Mouse (Mus musculus): ENCODE results near the gene Rps26. TPM values are rescaled to one million over a fixed set of nuclear protein-coding genes. Genes with fewer than 3 reads are reported as not detected.

Rps26 gene
- polyA plus RNA-seq, 1 experiment, result 1,368 TPM

DNA sequence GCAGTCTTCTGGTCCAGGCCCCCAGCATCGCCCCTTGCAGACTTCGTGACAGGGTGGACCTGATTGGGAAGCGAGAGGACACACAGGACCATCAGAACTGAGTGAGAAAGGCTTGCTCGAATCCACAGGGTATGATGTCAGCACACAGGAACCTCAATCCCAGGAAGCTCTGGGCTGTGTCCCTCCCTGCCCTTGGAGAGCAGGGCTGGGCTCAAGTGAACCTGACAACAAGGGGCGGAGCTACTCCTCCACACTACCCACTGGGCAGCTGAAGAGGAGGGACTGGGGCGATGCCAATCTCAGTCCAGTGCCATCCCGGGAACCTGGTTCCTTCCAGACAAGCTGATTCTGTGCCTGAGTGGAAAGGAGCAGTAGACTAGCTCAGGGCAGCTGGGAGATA lies 42.9 kb downstream of the Rps26 start:
- WGBS, result 17% methylated on average over 7 of the region's 7 CpGs
- peak; percentile 87 for DNase-seq (ENCODE audit: low read depth, low spot score)

DNA sequence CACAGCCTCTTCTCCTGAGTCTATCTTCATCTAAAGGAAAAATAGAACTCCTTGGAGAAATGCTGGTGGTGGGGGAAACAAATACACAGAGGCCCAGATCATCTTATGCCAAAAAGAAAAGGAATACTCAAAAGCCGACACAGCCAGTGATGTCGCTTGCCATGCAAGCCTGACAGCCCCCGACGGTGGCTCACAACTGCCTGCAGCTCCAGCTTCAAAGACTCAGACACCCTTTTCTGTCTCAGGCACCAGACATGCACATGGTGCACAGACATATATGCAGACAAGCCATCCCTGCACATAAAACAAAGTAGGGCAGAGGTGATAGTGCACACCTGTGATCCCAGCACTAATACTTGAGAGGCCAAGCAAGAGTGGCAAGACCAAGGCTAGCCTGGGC lies 46.8 kb downstream of the Rps26 start:
- 42% methylated on average over 4 of the region's 4 CpGs for WGBS
- no peak for DNase-seq (ENCODE audit: low read depth, low spot score)

DNA sequence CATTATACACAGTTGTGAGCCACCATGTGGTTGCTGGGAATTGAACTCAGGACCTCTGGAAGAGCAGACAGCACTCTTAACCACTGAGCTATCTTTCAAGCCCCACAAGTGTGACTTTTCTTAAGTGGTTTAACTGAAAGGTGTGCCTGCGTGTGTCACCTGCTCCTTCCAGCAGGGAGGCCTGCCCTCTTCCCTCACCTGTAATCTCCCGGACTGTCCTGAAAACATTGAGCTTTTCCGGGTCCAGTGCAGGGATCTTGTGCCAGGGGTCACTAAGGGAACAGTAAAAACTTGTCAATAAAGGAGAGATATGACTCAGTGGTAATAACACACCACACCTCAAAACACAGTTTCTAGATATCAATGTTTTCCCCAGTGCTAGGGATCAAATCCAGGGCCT lies 47.2 kb downstream of the Rps26 start:
- DNase-seq (ENCODE audit: low read depth, low spot score), result peak; percentile 87
- 27% methylated on average over 3 of the region's 3 CpGs for WGBS

DNA sequence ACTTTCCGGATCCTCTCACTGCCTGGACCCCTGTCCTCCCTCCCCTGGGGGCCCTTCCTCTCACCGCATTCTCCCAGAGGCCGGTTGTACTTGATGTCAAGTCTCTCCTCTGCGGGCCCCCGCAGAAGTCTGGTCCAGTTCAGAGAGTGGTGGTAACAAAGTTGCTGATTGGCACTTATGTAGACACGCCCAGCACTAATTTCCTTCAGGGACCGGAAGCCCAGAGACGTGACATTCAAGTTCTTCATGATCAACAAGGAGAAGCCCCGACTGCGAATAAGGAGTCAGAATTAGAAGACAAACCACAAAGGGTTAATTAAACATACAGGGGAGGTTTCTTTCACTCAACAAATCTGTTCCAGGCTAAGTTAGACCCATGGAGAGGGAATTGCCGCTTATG lies 48.2 kb downstream of the Rps26 start:
- 59% methylated on average over 11 of the region's 11 CpGs for WGBS
- DNase-seq (ENCODE audit: low read depth, low spot score), result no peak

DNA sequence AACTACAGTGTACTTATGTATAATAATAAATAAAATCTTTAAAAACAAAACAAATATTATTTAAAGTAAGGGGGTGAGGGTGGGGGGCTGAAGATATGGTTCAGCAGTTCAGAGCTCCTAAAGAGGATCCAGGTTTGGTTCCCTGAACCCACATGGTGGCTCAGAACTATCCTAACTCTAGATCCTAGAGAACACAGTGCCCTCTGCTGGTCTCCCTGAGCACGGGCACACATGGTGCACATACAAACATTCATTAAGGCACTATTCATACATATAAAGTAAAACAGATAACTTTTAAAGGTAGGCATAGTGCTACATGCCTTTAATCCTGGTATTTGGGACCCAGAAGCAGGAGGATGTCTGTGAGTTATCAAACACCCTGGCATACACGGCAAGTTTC lies 51.5 kb downstream of the Rps26 start:
- no peak for DNase-seq (ENCODE audit: low read depth, low spot score)
- WGBS, result 92% methylated on average over 2 of the region's 2 CpGs

Other genes starting within 250 kb of the Rps26 start
- 17.6 and 22.9 TPM in 2 replicates for gene Ankrd52, start 249.6 kb downstream of the Rps26 start, polyA plus RNA-seq (2012; rRNA removed)
- gene Slc39a5, start 225.5 kb downstream of the Rps26 start, polyA plus RNA-seq (2012; rRNA removed), result 209 and 267 TPM in 2 replicates
- 35.6 and 39.4 TPM in 2 replicates for gene Nabp2, start 215.3 kb downstream of the Rps26 start, polyA plus RNA-seq (2012; rRNA removed)
- 18.3 and 20.4 TPM in 2 replicates for gene Rnf41, start 215.1 kb downstream of the Rps26 start, polyA plus RNA-seq (2012; rRNA removed)
- gene Smarcc2, start 167.5 kb downstream of the Rps26 start, polyA plus RNA-seq (2012; rRNA removed), result 43.3 and 67.4 TPM in 2 replicates
- 1,613 and 1,784 TPM in 2 replicates for gene Myl6, start 132.6 kb downstream of the Rps26 start, polyA plus RNA-seq (2012; rRNA removed)
- gene Myl6b, start 128.1 kb downstream of the Rps26 start, polyA plus RNA-seq (2012; rRNA removed), result 1.1 and 1.4 TPM in 2 replicates
- 32.4 TPM in 2 replicates for gene Esyt1, start 100.9 kb downstream of the Rps26 start, polyA plus RNA-seq (2012; rRNA removed)
- 10.7 and 12.2 TPM in 2 replicates for gene Zc3h10, start 79.0 kb downstream of the Rps26 start, polyA plus RNA-seq (2012; rRNA removed)
- 2,450 and 2,465 TPM in 2 replicates for gene Rpl41, start 77.4 kb downstream of the Rps26 start, polyA plus RNA-seq (2012; rRNA removed)
- gene Pa2g4, start 60.8 kb downstream of the Rps26 start, polyA plus RNA-seq (2012; rRNA removed), result 29.3 and 31.2 TPM in 2 replicates
- 76.7 and 120 TPM in 2 replicates for gene Erbb3, start 37.1 kb downstream of the Rps26 start, polyA plus RNA-seq (2012; rRNA removed)
- gene Ikzf4, start 19.2 kb upstream of the Rps26 start, polyA plus RNA-seq (2012; rRNA removed), result 0.69 and 1.1 TPM in 2 replicates
- 48.9 and 241 TPM in 2 replicates for gene Suox, start 47.3 kb upstream of the Rps26 start, polyA plus RNA-seq (2012; rRNA removed)
- gene Rab5b, start 69.5 kb upstream of the Rps26 start, polyA plus RNA-seq (2012; rRNA removed), result 45.2 and 53.9 TPM in 2 replicates
- 2.6 and 2.8 TPM in 2 replicates for gene Pmel, start 77.4 kb upstream of the Rps26 start, polyA plus RNA-seq (2012; rRNA removed)
- gene Cdk2, start 78.3 kb upstream of the Rps26 start, polyA plus RNA-seq (2012; rRNA removed), result 25.9 and 27.0 TPM in 2 replicates
- gene Dgka, start 118.1 kb upstream of the Rps26 start, polyA plus RNA-seq (2012; rRNA removed), result 88.1 and 115 TPM in 2 replicates
- gene Pym1, start 121.1 kb upstream of the Rps26 start, polyA plus RNA-seq (2012; rRNA removed), result 26.2 and 26.5 TPM in 2 replicates
- 2.9 and 3.1 TPM in 2 replicates for gene Mmp19, start 164.2 kb upstream of the Rps26 start, polyA plus RNA-seq (2012; rRNA removed)
- 17.7 and 18.7 TPM in 2 replicates for gene Dnajc14, start 177.3 kb upstream of the Rps26 start, polyA plus RNA-seq (2012; rRNA removed)
- gene Tmem198b, start 177.6 kb upstream of the Rps26 start, polyA plus RNA-seq (2012; rRNA removed), result 8.6 and 9.2 TPM in 2 replicates
- gene Sarnp, start 190.6 kb upstream of the Rps26 start, polyA plus RNA-seq (2012; rRNA removed), result 6.2 and 6.4 TPM in 2 replicates
- gene Ormdl2, start 194.9 kb upstream of the Rps26 start, polyA plus RNA-seq (2012; rRNA removed), result 135 and 144 TPM in 2 replicates

Data from large intestine, adult 2 months (tissue).